In the genomic region with DNA sequence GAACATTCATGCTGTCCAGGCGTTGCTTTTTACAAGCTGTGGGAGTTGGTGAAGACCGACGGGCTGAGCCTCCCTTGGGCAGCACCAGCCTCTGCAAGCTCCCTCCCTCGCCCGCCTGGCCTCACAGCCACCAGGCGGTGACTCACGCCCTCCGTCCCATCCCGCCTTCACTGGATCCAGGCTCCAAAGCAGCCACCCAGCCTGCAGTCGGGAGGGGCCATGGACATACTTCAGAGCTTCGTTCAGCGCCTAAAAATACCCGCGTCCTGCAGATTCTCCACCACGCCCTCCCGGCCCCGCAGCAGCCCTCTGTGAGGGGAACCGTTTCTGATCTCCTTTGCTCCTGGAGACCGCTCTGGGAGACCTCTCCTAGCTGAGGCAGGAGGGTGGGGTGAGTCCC, we compare ENCODE assay signal across 7 mouse cellular contexts. TPM values are rescaled to one million over a fixed set of nuclear protein-coding genes. Genes with fewer than 3 reads are reported as not detected.
DNase-seq lines count a peak whose midpoint lies in the region; ATAC-seq and TF ChIP-seq lines count a peak whose summit lies in the region.

No protein-coding gene starts in this region.

- H3K27ac ChIP-seq in forebrain, embryonic 13.5 days, result no peak overlapping the region
- H3K27ac ChIP-seq in liver, embryonic 16.5 days (ENCODE audit: low read length), result no peak overlapping the region
- peak overlapping the region; percentile 33; the same call in 1 of the 2 replicates for H3K27ac ChIP-seq in small intestine, adult 2 months (ENCODE audit: insufficient read depth, low read depth, low read length)

- TF ChIP-seq CTCF in C2C12 (IDR thresholded peaks at IDR 0.05; ENCODE audit: control insufficient read depth, insufficient read depth, insufficient read length) (no peak), G1E (IDR thresholded peaks at IDR 0.05; ENCODE audit: low read depth, low read length) (no peak)
- TF ChIP-seq CTCF in small intestine, adult 2 months (IDR thresholded peaks at IDR 0.05; ENCODE audit: extremely low read depth, insufficient read length, insufficient replicate concordance, low read depth, low read length), result no peak

- peaks cover 8% of the 10 kb centered on the region for H3K9me3 ChIP-seq in G1E (replicated peaks)
- no peaks in the 10 kb centered on the region for H3K9me3 ChIP-seq in forebrain, embryonic 13.5 days (replicated peaks)
- H3K9me3 ChIP-seq in liver, embryonic 16.5 days (replicated peaks; ENCODE audit: control insufficient read depth, low read length), result no peaks in the 10 kb centered on the region

- H3K4me2 ChIP-seq in forebrain, embryonic 13.5 days, result no peak overlapping the region; the same call in 1 of the 2 replicates
- no peak overlapping the region for H3K4me2 ChIP-seq in liver, embryonic 16.5 days (ENCODE audit: low read depth, low read length)

- no peak overlapping the region for H3K4me3 ChIP-seq in C2C12 (ENCODE audit: insufficient read depth, poor library complexity, severe bottlenecking)
- H3K4me3 ChIP-seq in G1E (ENCODE audit: low read depth, low read length), result peak overlapping the region; percentile 33; the same call in 1 of the 2 replicates
- no peak overlapping the region for H3K4me3 ChIP-seq in forebrain, embryonic 13.5 days
- H3K4me3 ChIP-seq in liver, embryonic 16.5 days (ENCODE audit: low read depth, low read length), result no peak overlapping the region
- no peak overlapping the region for H3K4me3 ChIP-seq in small intestine, adult 2 months (ENCODE audit: low read depth, low read length)

- 15% methylated on average over 19 of the region's 19 CpGs for WGBS in forebrain, embryonic 13.5 days
- 11% methylated on average over 19 of the region's 19 CpGs for WGBS in liver, embryonic 16.5 days (ENCODE audit: insufficient replicate concordance)
- 18% methylated on average over 19 of the region's 19 CpGs for WGBS in small intestine, adult 2 months

- peaks cover 51% of the 10 kb centered on the region for H3K4me1 ChIP-seq in G1E (ENCODE audit: insufficient read depth, low read depth, low read length)
- 0 out of 2 replicates have a peak, but pooled peaks cover 4% of the 10 kb centered on the region for H3K4me1 ChIP-seq in forebrain, embryonic 13.5 days
- peaks cover 43% of the 10 kb centered on the region for H3K4me1 ChIP-seq in liver, embryonic 16.5 days (ENCODE audit: control insufficient read depth, low read depth, low read length)
- H3K4me1 ChIP-seq in small intestine, adult 2 months (ENCODE audit: control insufficient read depth, insufficient read depth, insufficient read length, low read length), result peaks cover 48% of the 10 kb centered on the region

- H3K9ac ChIP-seq in forebrain, embryonic 13.5 days, result 0 out of 2 replicates have a peak overlapping the region, but pooled peaks have one; percentile 37
- peak overlapping the region; percentile 29 for H3K9ac ChIP-seq in liver, embryonic 16.5 days (ENCODE audit: low read depth, low read length)

- H3K36me3 ChIP-seq in C2C12 (ENCODE audit: control insufficient read depth, insufficient read depth) (peaks cover 26% of the 10 kb centered on the region), G1E (replicated peaks) (peaks cover 39% of the 10 kb centered on the region)
- H3K36me3 ChIP-seq in forebrain, embryonic 13.5 days (ENCODE audit: poor library complexity, severe bottlenecking), result peaks cover 30% of the 10 kb centered on the region
- peaks cover 7% of the 10 kb centered on the region for H3K36me3 ChIP-seq in liver, embryonic 16.5 days (ENCODE audit: control insufficient read depth, insufficient read depth)
- peaks cover 3% of the 10 kb centered on the region; the same call in 1 of the 2 replicates for H3K36me3 ChIP-seq in small intestine, adult 2 months (ENCODE audit: control insufficient read depth, insufficient read depth, low read length)

- ATAC-seq in G1E (ENCODE audit: extremely low read depth, insufficient number of reproducible peaks, low FRiP score, poor library complexity, severe bottlenecking), result no peak
- no peak for ATAC-seq in forebrain, embryonic 13.5 days
- ATAC-seq in liver, embryonic 16.5 days (ENCODE audit: low read depth), result no peak

- H3K27me3 ChIP-seq in C2C12 (ENCODE audit: control insufficient read depth, insufficient read depth, insufficient read length) (no peaks in the 10 kb centered on the region), G1E (ENCODE audit: insufficient read depth, low read length) (peaks cover 45% of the 10 kb centered on the region)
- no peaks in the 10 kb centered on the region for H3K27me3 ChIP-seq in forebrain, embryonic 13.5 days
- no peaks in the 10 kb centered on the region for H3K27me3 ChIP-seq in liver, embryonic 16.5 days (ENCODE audit: control insufficient read depth, insufficient read depth, low read depth, low read length)
- no peaks in the 10 kb centered on the region for H3K27me3 ChIP-seq in small intestine, adult 2 months (ENCODE audit: control insufficient read depth, insufficient read depth, low read length)

- H3K79me2 ChIP-seq in C2C12 (ENCODE audit: control insufficient read depth, insufficient read depth), result no peaks in the 10 kb centered on the region

- 0 out of 2 replicates have a peak, but pooled peaks have one; percentile 11 for TF ChIP-seq POLR2A in small intestine, adult 2 months (IDR thresholded peaks at IDR 0.05; ENCODE audit: low read depth, low read length)

- H3ac ChIP-seq in C2C12 (ENCODE audit: control insufficient read depth, insufficient read length, low read depth), result peak overlapping the region; percentile 45

- no peaks in the 10 kb centered on the region for H3K79me3 ChIP-seq in C2C12 (ENCODE audit: low read depth)

- DNase-seq in G1E (ENCODE audit: low spot score), result no peak
- DNase-seq in heart, postnatal 4 days, result peak; percentile 91
- DNase-seq in spleen, postnatal 14 days (ENCODE audit: low spot score in 2 of 2), result no peak

TF ChIP-seq in C2C12, 6 proteins besides CTCF, POLR2A, EP300 and RAD21:
- TF ChIP-seq MAX (IDR thresholded peaks at IDR 0.05) (peak; percentile 67), USF1 (IDR thresholded peaks at IDR 0.05; ENCODE audit: low read depth) (no peak), CEBPB (IDR thresholded peaks at IDR 0.05; ENCODE audit: low read depth) (no peak), FOSL1 (IDR thresholded peaks at IDR 0.05; ENCODE audit: insufficient read depth, low read length, poor library complexity, severe bottlenecking) (peak; percentile 28), MYOD1 (IDR thresholded peaks at IDR 0.05; ENCODE audit: control insufficient read depth, insufficient read length, low read depth) (no peak), MYOG (IDR thresholded peaks at IDR 0.05; ENCODE audit: control insufficient read depth, extremely low read depth, insufficient read length) (no peak)

RNA-seq across cellular contexts. Expression of gene Lsm4, which starts 9.1 kb away (rescaled TPM):
- polyA plus RNA-seq in C2C12 (2012; fragmentation: generic; extraction: Trizol) (300 TPM), G1E (2012) (889 and 1,166 TPM in 2 replicates)
- total RNA-seq in G1E (2014; fragmentation: Nextera tagmentation) (94.1 and 95.7 TPM in 2 replicates), G1E (2017) (151 and 174 TPM in 2 replicates)
- 238 and 239 TPM in 2 replicates for polyA plus RNA-seq in forebrain, embryonic 13.5 days (2015; fragmentation: Nextera tagmentation; extraction: Ambion mirVana)
- total RNA-seq in heart, postnatal 4 days (2021), result 100 to 1,000 TPM; 107 to 120 TPM
- polyA plus RNA-seq in liver, embryonic 16.5 days (2015; fragmentation: Nextera tagmentation; extraction: Ambion mirVana), result 104 and 113 TPM in 2 replicates
- 109 and 152 TPM in 2 replicates for polyA plus RNA-seq in small intestine, adult 2 months (2012; rRNA removed)

RNA-seq across cellular contexts. Expression of gene Jund, which starts 16.6 kb away (rescaled TPM):
- polyA plus RNA-seq in C2C12 (2012; fragmentation: generic; extraction: Trizol), result 128 TPM
- total RNA-seq in G1E (2014; fragmentation: Nextera tagmentation), result 60.3 and 72.4 TPM in 2 replicates
- 40.2 and 75.5 TPM in 2 replicates for total RNA-seq in G1E (2017)
- 183 and 252 TPM in 2 replicates for polyA plus RNA-seq in G1E (2012)
- polyA plus RNA-seq in forebrain, embryonic 13.5 days (2015; fragmentation: Nextera tagmentation; extraction: Ambion mirVana), result 58.6 and 68.8 TPM in 2 replicates
- total RNA-seq in heart, postnatal 4 days (2021), result 100 to 1,000 TPM; 254 to 261 TPM
- polyA plus RNA-seq in liver, embryonic 16.5 days (2015; fragmentation: Nextera tagmentation; extraction: Ambion mirVana), result 12.3 and 17.5 TPM in 2 replicates
- polyA plus RNA-seq in small intestine, adult 2 months (2012; rRNA removed), result 419 and 1,098 TPM in 2 replicates

RNA-seq across cellular contexts. Expression of gene Iqcn, which starts 21.1 kb away (rescaled TPM):
- polyA plus RNA-seq in C2C12 (2012; fragmentation: generic; extraction: Trizol) (0.01 TPM), G1E (2012) (0.02 TPM in 1 of 2 replicates, not detected in the other)
- total RNA-seq in G1E (2014; fragmentation: Nextera tagmentation) (not detected in 2 replicates), G1E (2017) (0.05 and 0.06 TPM in 2 replicates)
- polyA plus RNA-seq in forebrain, embryonic 13.5 days (2015; fragmentation: Nextera tagmentation; extraction: Ambion mirVana), result 0.05 and 0.11 TPM in 2 replicates
- under 1 TPM; 0.10 to 0.11 TPM for total RNA-seq in heart, postnatal 4 days (2021)
- 0.02 TPM in 1 of 2 replicates, not detected in the other for polyA plus RNA-seq in liver, embryonic 16.5 days (2015; fragmentation: Nextera tagmentation; extraction: Ambion mirVana)
- 0.03 and 0.05 TPM in 2 replicates for polyA plus RNA-seq in small intestine, adult 2 months (2012; rRNA removed)

RNA-seq across cellular contexts. Expression of gene Pgpep1, which starts 22.0 kb away (rescaled TPM):
- 34.9 TPM for polyA plus RNA-seq in C2C12 (2012; fragmentation: generic; extraction: Trizol)
- 16.6 and 23.1 TPM in 2 replicates for total RNA-seq in G1E (2014; fragmentation: Nextera tagmentation)
- 9.4 and 9.5 TPM in 2 replicates for total RNA-seq in G1E (2017)
- 3.1 and 3.3 TPM in 2 replicates for polyA plus RNA-seq in G1E (2012)
- polyA plus RNA-seq in forebrain, embryonic 13.5 days (2015; fragmentation: Nextera tagmentation; extraction: Ambion mirVana), result 64.6 and 80.8 TPM in 2 replicates
- 10 to 100 TPM; 32.2 to 38.4 TPM for total RNA-seq in heart, postnatal 4 days (2021)
- 18.9 and 20.5 TPM in 2 replicates for polyA plus RNA-seq in liver, embryonic 16.5 days (2015; fragmentation: Nextera tagmentation; extraction: Ambion mirVana)
- polyA plus RNA-seq in small intestine, adult 2 months (2012; rRNA removed), result 49.5 and 129 TPM in 2 replicates

RNA-seq across cellular contexts. Expression of gene Gm3336, which starts 36.1 kb away (rescaled TPM):
- polyA plus RNA-seq in C2C12 (2012; fragmentation: generic; extraction: Trizol), result not detected
- total RNA-seq in G1E (2014; fragmentation: Nextera tagmentation), result 1.6 and 3.7 TPM in 2 replicates
- 0.93 and 2.8 TPM in 2 replicates for total RNA-seq in G1E (2017)
- 0.66 and 0.68 TPM in 2 replicates for polyA plus RNA-seq in G1E (2012)
- polyA plus RNA-seq in forebrain, embryonic 13.5 days (2015; fragmentation: Nextera tagmentation; extraction: Ambion mirVana), result not detected in 2 replicates
- total RNA-seq in heart, postnatal 4 days (2021), result not detected
- 0.40 and 0.47 TPM in 2 replicates for polyA plus RNA-seq in liver, embryonic 16.5 days (2015; fragmentation: Nextera tagmentation; extraction: Ambion mirVana)
- polyA plus RNA-seq in small intestine, adult 2 months (2012; rRNA removed), result 42.0 and 73.6 TPM in 2 replicates
